Mouse (Mus musculus) intestine, embryonic 16.5 days (tissue): ENCODE data around the gene Rgs6. TPM values are rescaled to one million over a fixed set of nuclear protein-coding genes. Genes with fewer than 3 reads are reported as not detected.

ENCODE experiments used
- ATAC-seq: fragments of 200-750 bp; cut with Nextera tagmentation; 2 replicates; pipeline ENCODE4 v1.8.0; 2017; ENCODE audit warnings: moderate TSS enrichment, moderate library complexity
- H3K27ac ChIP-seq: fragments of 300-500 bp; sonication (generic); 2 replicates; pipeline ENCODE4 v1.5.1; 2014; ENCODE audit warnings: mild to moderate bottlenecking, low read length
- H3K27me3 ChIP-seq: fragments of 300-500 bp; sonication (generic); replicated peaks from 2 replicates; pipeline ENCODE4 v1.6.1; 2014; ENCODE audit warnings: low read length, control low read depth, mixed read lengths; ENCODE audit not compliant: control insufficient read depth, insufficient read depth
- H3K36me3 ChIP-seq: fragments of 300-500 bp; sonication (generic); 2 replicates; pipeline ENCODE4 v1.6.1; 2014; ENCODE audit warnings: low read length, control low read depth; ENCODE audit not compliant: control insufficient read depth, insufficient read depth
- H3K4me1 ChIP-seq: fragments of 300-500 bp; sonication (generic); 2 replicates; pipeline ENCODE4 v1.6.1; 2014; ENCODE audit warnings: low read length, control low read depth, mixed read lengths; ENCODE audit not compliant: control insufficient read depth, insufficient read depth
- H3K4me2 ChIP-seq: fragments of 300-500 bp; sonication (generic); 2 replicates; pipeline ENCODE4 v1.6.1; 2014; ENCODE audit warnings: low read depth, low read length, control low read depth
- H3K4me3 ChIP-seq: fragments of 300-500 bp; sonication (generic); 2 replicates; pipeline ENCODE4 v1.5.1; 2014; ENCODE audit warnings: mild to moderate bottlenecking, low read length
- H3K9ac ChIP-seq: fragments of 300-500 bp; sonication (generic); 2 replicates; pipeline ENCODE4 v1.6.1; 2014; ENCODE audit warnings: low read depth, low read length
- H3K9me3 ChIP-seq: fragments of 300-500 bp; sonication (generic); 2 replicates; pipeline ENCODE4 v1.6.1; 2016; ENCODE audit warnings: low read length, control low read depth; ENCODE audit not compliant: control insufficient read depth
- WGBS: fragments of 180-500 bp; shearing (Covaris S2); extraction: QIAGEN DNeasy Blood & Tissue Kit; methylation state at CpG from one replicate; pipeline ENCODE4 v1.1.7; 2014; 5-methylcytosine and 5-hydroxymethylcytosine counted together
- polyA plus RNA-seq: library from polyadenylated mRNA; unstranded; fragments of >200 nt; fragmentation: Nextera tagmentation; extraction: Ambion mirVana; gene quantifications from 2 replicates; pipeline ENCODE4 v1.2.1, GENCODE M21; 2015

Gene Rgs6
- polyA plus RNA-seq, 1 experiment from 2014 or later: 0.82 TPM

GRCm38 (mm10) chr12:82961111-82961510 lies 373.0 kb downstream of the Rgs6 start:
- no peak for ATAC-seq
- Histone ChIP-seq H3K27me3 (no peaks in the 10 kb centered on the region), H3K27ac (no peak overlapping the region), H3K9me3 (no peaks in the 10 kb centered on the region), H3K36me3 (no peaks in the 10 kb centered on the region), H3K4me2 (no peak overlapping the region), H3K4me1 (no peaks in the 10 kb centered on the region), H3K4me3 (no peak overlapping the region), H3K9ac (no peak overlapping the region)
- 81% methylated on average over 9 of the region's 9 CpGs for WGBS

- no peak overlapping the region for H3K9ac ChIP-seq
- H3K27ac ChIP-seq: no peak overlapping the region
- WGBS: 65% methylated on average over 4 of the region's 4 CpGs
- no peaks in the 10 kb centered on the region for H3K27me3 ChIP-seq
- H3K4me2 ChIP-seq: no peak overlapping the region
- H3K36me3 ChIP-seq: no peaks in the 10 kb centered on the region
- no peak overlapping the region for H3K4me3 ChIP-seq
- H3K4me1 ChIP-seq: no peaks in the 10 kb centered on the region
- no peak for ATAC-seq
- no peaks in the 10 kb centered on the region for H3K9me3 ChIP-seq
Measured at GRCm38 (mm10) chr12:82961852-82962251, 373.8 kb downstream of the Rgs6 start.

DNA sequence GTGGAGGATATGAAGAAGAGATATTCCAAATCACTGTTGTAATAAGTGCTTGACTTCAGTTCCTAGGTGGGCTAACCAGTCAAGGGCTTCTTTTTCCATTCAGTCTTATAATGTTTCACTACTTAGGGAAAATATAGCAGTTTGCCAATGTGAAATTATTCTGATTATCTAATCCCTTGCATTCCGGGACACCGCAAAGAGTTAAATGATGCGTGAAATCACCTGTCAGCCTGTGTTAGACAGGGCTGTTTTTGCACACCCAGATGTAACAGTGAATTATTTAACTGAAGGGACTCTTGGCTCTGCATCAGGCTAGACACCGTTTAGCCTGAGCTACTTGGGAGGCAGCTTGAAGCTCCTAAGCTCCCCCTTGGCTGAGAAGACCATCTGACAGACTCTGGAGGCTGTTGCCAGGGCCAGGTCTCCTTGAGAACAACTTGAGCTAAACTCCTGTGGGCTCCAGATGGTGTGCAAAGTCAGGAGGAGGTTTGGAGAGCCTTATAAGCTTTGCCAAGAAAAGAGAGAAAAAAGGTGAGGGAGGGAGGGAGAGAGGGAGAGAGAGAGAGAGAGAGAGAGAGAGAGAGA lies 382.5 kb downstream of the Rgs6 start:
- 90% methylated on average over 4 of the region's 4 CpGs for WGBS

DNA sequence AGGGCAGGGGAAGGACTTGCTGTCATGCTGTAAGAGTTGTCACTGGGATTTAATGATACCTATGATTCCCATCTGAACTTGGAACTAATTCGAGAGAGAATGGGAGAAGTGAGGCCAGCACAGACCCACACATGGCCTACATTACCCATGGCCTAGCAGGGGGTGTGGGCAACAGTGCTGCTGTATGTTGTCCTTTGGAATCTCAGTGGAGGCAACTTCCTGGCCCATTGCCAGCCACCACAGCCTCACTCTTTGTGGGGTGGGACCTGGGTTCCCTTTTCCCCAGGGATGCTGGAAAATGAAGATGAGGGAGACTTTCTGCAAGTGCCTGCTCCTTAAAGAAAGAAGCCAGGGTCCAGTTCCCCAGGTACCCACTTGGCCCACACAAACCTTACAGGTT lies 383.1 kb downstream of the Rgs6 start:
- H3K27ac ChIP-seq: no peak overlapping the region
- no peaks in the 10 kb centered on the region for H3K4me1 ChIP-seq
- H3K9me3 ChIP-seq: no peaks in the 10 kb centered on the region
- no peak overlapping the region for H3K4me3 ChIP-seq
- no peaks in the 10 kb centered on the region for H3K27me3 ChIP-seq
- no peaks in the 10 kb centered on the region for H3K36me3 ChIP-seq
- ATAC-seq: no peak
- no peak overlapping the region for H3K4me2 ChIP-seq
- H3K9ac ChIP-seq: no peak overlapping the region
- WGBS: 77% methylated on average over 1 of the region's 1 CpGs

More for the DNA sequence above, 382.5 kb downstream of the Rgs6 start:
- Histone ChIP-seq H3K4me1 (no peaks in the 10 kb centered on the region), H3K27me3 (no peaks in the 10 kb centered on the region), H3K9ac (no peak overlapping the region), H3K27ac (no peak overlapping the region), H3K4me3 (no peak overlapping the region), H3K4me2 (no peak overlapping the region), H3K9me3 (no peaks in the 10 kb centered on the region), H3K36me3 (no peaks in the 10 kb centered on the region)
- no peak for ATAC-seq

DNA sequence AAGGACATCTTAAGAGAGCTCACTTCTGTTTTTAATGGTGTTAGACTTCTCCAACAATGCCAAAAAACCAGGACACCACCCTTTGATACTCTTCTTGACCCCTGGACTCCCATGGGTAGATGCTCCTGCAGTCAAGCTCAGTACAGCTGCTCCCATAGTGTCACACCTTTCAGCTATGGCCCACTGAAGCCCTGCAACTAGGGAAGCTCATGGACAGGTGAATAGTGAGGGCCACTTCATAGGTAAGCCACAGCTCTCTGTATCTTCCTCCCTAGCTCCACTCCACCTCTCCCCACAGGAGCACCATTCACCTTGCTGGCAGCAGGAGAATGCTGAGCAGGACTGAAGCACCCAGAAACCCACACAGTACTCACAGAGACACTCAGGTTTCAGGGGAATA lies 384.6 kb downstream of the Rgs6 start:
- H3K9ac ChIP-seq: no peak overlapping the region
- H3K9me3 ChIP-seq: no peaks in the 10 kb centered on the region
- H3K27ac ChIP-seq: no peak overlapping the region
- H3K4me2 ChIP-seq: no peak overlapping the region
- H3K4me1 ChIP-seq: no peaks in the 10 kb centered on the region
- no peaks in the 10 kb centered on the region for H3K36me3 ChIP-seq
- H3K4me3 ChIP-seq: no peak overlapping the region
- no peak for ATAC-seq
- H3K27me3 ChIP-seq: no peaks in the 10 kb centered on the region

GRCm38 (mm10) chr12:82973771-82974170 lies 385.7 kb downstream of the Rgs6 start:
- H3K27ac ChIP-seq: no peak overlapping the region
- no peak for ATAC-seq
- 92% methylated on average over 3 of the region's 3 CpGs for WGBS

GRCm38 (mm10) chr12:82978275-82978674 lies 390.2 kb downstream of the Rgs6 start:
- no peaks in the 10 kb centered on the region for H3K9me3 ChIP-seq
- no peak for ATAC-seq
- H3K4me1 ChIP-seq: no peaks in the 10 kb centered on the region
- H3K4me3 ChIP-seq: no peak overlapping the region
- no peaks in the 10 kb centered on the region for H3K27me3 ChIP-seq
- no peak overlapping the region for H3K9ac ChIP-seq
- H3K36me3 ChIP-seq: no peaks in the 10 kb centered on the region
- 79% methylated on average over 3 of the region's 3 CpGs for WGBS
- no peak overlapping the region for H3K4me2 ChIP-seq
- no peak overlapping the region for H3K27ac ChIP-seq

More at GRCm38 (mm10) chr12:82973771-82974170, 385.7 kb downstream of the Rgs6 start:
- H3K9ac ChIP-seq: no peak overlapping the region
- no peak overlapping the region for H3K4me3 ChIP-seq
- H3K36me3 ChIP-seq: no peaks in the 10 kb centered on the region
- no peaks in the 10 kb centered on the region for H3K4me1 ChIP-seq
- H3K27me3 ChIP-seq: no peaks in the 10 kb centered on the region
- H3K4me2 ChIP-seq: no peak overlapping the region
- no peaks in the 10 kb centered on the region for H3K9me3 ChIP-seq

DNA sequence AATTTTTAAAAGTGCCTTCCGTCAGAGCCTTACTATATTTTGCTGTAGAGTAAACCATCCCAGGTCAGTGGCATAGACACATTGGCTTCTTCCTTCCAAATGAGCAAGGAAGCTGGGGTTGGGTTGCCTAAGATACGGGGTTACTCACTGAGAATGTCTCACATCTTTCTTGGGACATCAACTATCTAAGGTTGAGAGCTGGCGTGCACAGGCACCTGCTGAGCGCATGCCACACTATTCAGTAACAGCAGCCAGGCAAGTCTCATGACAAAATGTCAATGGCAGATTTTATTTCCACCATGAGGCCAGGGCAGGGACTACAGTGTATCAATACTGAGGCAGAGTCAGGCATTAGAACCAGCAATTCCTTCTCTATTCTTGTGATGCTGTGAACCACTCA lies 394.6 kb downstream of the Rgs6 start:
- Histone ChIP-seq H3K27ac (no peak overlapping the region), H3K9ac (no peak overlapping the region), H3K4me1 (no peaks in the 10 kb centered on the region), H3K36me3 (no peaks in the 10 kb centered on the region), H3K4me2 (no peak overlapping the region), H3K9me3 (no peaks in the 10 kb centered on the region), H3K4me3 (no peak overlapping the region), H3K27me3 (no peaks in the 10 kb centered on the region)
- ATAC-seq: no peak
- 90% methylated on average over 4 of the region's 4 CpGs for WGBS

GRCm38 (mm10) chr12:82985300-82985699 lies 397.2 kb downstream of the Rgs6 start:
- Histone ChIP-seq H3K27ac (no peak overlapping the region), H3K4me3 (no peak overlapping the region), H3K9ac (no peak overlapping the region), H3K4me1 (no peaks in the 10 kb centered on the region), H3K4me2 (no peak overlapping the region), H3K27me3 (no peaks in the 10 kb centered on the region), H3K9me3 (no peaks in the 10 kb centered on the region), H3K36me3 (no peaks in the 10 kb centered on the region)
- 78% methylated on average over 8 of the region's 8 CpGs for WGBS
- ATAC-seq: no peak

- no peaks in the 10 kb centered on the region for H3K27me3 ChIP-seq
- no peaks in the 10 kb centered on the region for H3K9me3 ChIP-seq
- 84% methylated on average over 1 of the region's 1 CpGs for WGBS
- no peak overlapping the region for H3K4me2 ChIP-seq
- no peak overlapping the region for H3K4me3 ChIP-seq
- no peaks in the 10 kb centered on the region for H3K36me3 ChIP-seq
- H3K27ac ChIP-seq: no peak overlapping the region
- no peaks in the 10 kb centered on the region for H3K4me1 ChIP-seq
- no peak overlapping the region for H3K9ac ChIP-seq
- no peak for ATAC-seq
Measured at GRCm38 (mm10) chr12:82987661-82988060, 399.6 kb downstream of the Rgs6 start.
